Mouse (Mus musculus) liver, embryonic 14.5 days (tissue): ENCODE results near the gene Ly9. TPM values are rescaled to one million over a fixed set of nuclear protein-coding genes. Genes with fewer than 3 reads are reported as not detected.

Experiments used
- ATAC-seq: fragments of 200-750 bp; cut with Nextera tagmentation; 2 replicates; pipeline ENCODE4 v1.8.0; 2017; ENCODE audit warnings: moderate number of reproducible peaks, mild to moderate bottlenecking, moderate library complexity; ENCODE audit not compliant: insufficient read depth
- DNase-seq, 3 experiments: peaks; one replicate each; pipeline ENCODE4 v3.0.0-alpha.2; 2012 to 2013; ENCODE audit warnings: low read depth in 3 of 3, low spot score in 3 of 3
- H3K27ac ChIP-seq: fragments of 300-500 bp; sonication (generic); 2 replicates; pipeline ENCODE4 v1.5.1; 2014; ENCODE audit warnings: moderate library complexity, mild to moderate bottlenecking, control low read depth, inconsistent platforms
- H3K27me3 ChIP-seq: fragments of 300-500 bp; sonication (generic); 2 replicates; pipeline ENCODE4 v1.6.1; 2014; ENCODE audit warnings: mild to moderate bottlenecking, low read length, moderate library complexity; ENCODE audit not compliant: control insufficient read depth, insufficient read depth
- H3K36me3 ChIP-seq: fragments of 300-500 bp; sonication (generic); replicated peaks from 2 replicates; pipeline ENCODE4 v1.6.1; 2014; ENCODE audit warnings: low read depth; ENCODE audit not compliant: control insufficient read depth, insufficient read depth
- H3K4me1 ChIP-seq, 2 experiments: fragments of 200-500 bp in 1 of 2; fragments of 300-500 bp in 1 of 2; sonication (generic) in 1 of 2; replicated peaks; 2 replicates each; pipeline ENCODE4 v1.6.1; 2012 to 2014; ENCODE audit warnings: antibody characterized with exemption in 1 of 2, inconsistent platforms in 1 of 2, low read length in 1 of 2; ENCODE audit not compliant: control insufficient read depth in 2 of 2, insufficient read depth in 2 of 2
- H3K4me2 ChIP-seq: fragments of 300-500 bp; sonication (generic); 2 replicates; pipeline ENCODE4 v1.6.1; 2014; ENCODE audit warnings: low read depth, mild to moderate bottlenecking, control low read depth, moderate library complexity
- H3K4me3 ChIP-seq, 2 experiments: fragments of 200-500 bp in 1 of 2; fragments of 300-500 bp in 1 of 2; sonication (generic) in 1 of 2; 2 replicates each; pipeline ENCODE4 v1.5.1; 2012 to 2014; ENCODE audit warnings: low read depth in 2 of 2, low read length in 2 of 2, mild to moderate bottlenecking in 2 of 2, control low read depth in 1 of 2, inconsistent platforms in 1 of 2, moderate library complexity in 1 of 2; ENCODE audit not compliant: insufficient read depth in 1 of 2
- H3K9ac ChIP-seq: fragments of 300-500 bp; sonication (generic); replicated peaks from 2 replicates; pipeline ENCODE4 v1.6.1; 2014; ENCODE audit warnings: mild to moderate bottlenecking, control low read depth, moderate library complexity
- H3K9me3 ChIP-seq: fragments of 300-500 bp; sonication (generic); 2 replicates; pipeline ENCODE4 v1.6.1; 2016; ENCODE audit warnings: low read length, mixed read lengths; ENCODE audit not compliant: control insufficient read depth
- CTCF ChIP-seq: IDR thresholded peaks from 2 replicates; pipeline ENCODE4 v1.5.1; 2016; ENCODE audit warnings: antibody characterized with exemption, low read depth, control low read depth
- EP300 ChIP-seq: IDR thresholded peaks from 2 replicates; pipeline ENCODE4 v1.6.1; 2016; ENCODE audit warnings: antibody characterized with exemption, low read depth
- WGBS: fragments of 180-500 bp; shearing (Covaris S2); extraction: QIAGEN DNeasy Blood & Tissue Kit; methylation state at CpG from one replicate; pipeline ENCODE4 v1.1.7; 2014; ENCODE audit not compliant: insufficient replicate concordance; 5-methylcytosine and 5-hydroxymethylcytosine counted together
- polyA plus RNA-seq, 2 experiments: library from polyadenylated mRNA; depleted of rRNA in 1 of 2; stranded (reverse) in 1 of 2; unstranded in 1 of 2; fragments of >200 nt; fragmentation: Nextera tagmentation in 1 of 2; extraction: Ambion mirVana in 1 of 2; gene quantifications; 2 replicates each; pipeline versions ENCODE4 v1.2.1 to v1.2.3; 2012 to 2014

Ly9 gene
- polyA plus RNA-seq, 2 experiments: 0.18 to 1.2 TPM

- no peaks in the 10 kb centered on the region for H3K27me3 ChIP-seq
- peak; percentile 35; the same call in 1 of the 2 replicates for TF ChIP-seq CTCF
- TF ChIP-seq EP300: no peak
- H3K9ac ChIP-seq: no peak overlapping the region
- H3K4me1 ChIP-seq: no peaks in the 10 kb centered on the region
- H3K4me2 ChIP-seq: no peak overlapping the region
- ATAC-seq: no peak
- no peak overlapping the region for H3K27ac ChIP-seq
- 27% methylated on average over 1 of the region's 1 CpGs for WGBS
- H3K4me3 ChIP-seq: no peak overlapping the region
- H3K9me3 ChIP-seq: no peaks in the 10 kb centered on the region
- no peaks in the 10 kb centered on the region for H3K36me3 ChIP-seq
- DNase-seq: no peak
Measured at GRCm38 (mm10) chr1:171610781-171611180, 3.6 kb upstream of the Ly9 start.

GRCm38 (mm10) chr1:171610026-171610425 lies 2.8 kb upstream of the Ly9 start:
- H3K27ac ChIP-seq: no peak overlapping the region
- H3K4me2 ChIP-seq: no peak overlapping the region
- TF ChIP-seq EP300 (no peak), CTCF (peak; percentile 72)
- H3K4me1 ChIP-seq: no peaks in the 10 kb centered on the region
- H3K9ac ChIP-seq: no peak overlapping the region
- no peaks in the 10 kb centered on the region for H3K36me3 ChIP-seq
- H3K4me3 ChIP-seq: no peak overlapping the region
- H3K27me3 ChIP-seq: no peaks in the 10 kb centered on the region
- WGBS: 60% methylated on average over 2 of the region's 2 CpGs
- H3K9me3 ChIP-seq: no peaks in the 10 kb centered on the region
- no peak for DNase-seq
- ATAC-seq: no peak

GRCm38 (mm10) chr1:171606656-171607055 lies 554 bp downstream of the Ly9 start:
- ATAC-seq (no peak), DNase-seq (no peak)
- Histone ChIP-seq H3K27ac (no peak overlapping the region), H3K4me1 (no peaks in the 10 kb centered on the region), H3K4me3 (no peak overlapping the region), H3K27me3 (no peaks in the 10 kb centered on the region), H3K9ac (no peak overlapping the region), H3K9me3 (no peaks in the 10 kb centered on the region), H3K36me3 (no peaks in the 10 kb centered on the region), H3K4me2 (peak overlapping the region; percentile 29; the same call in 1 of the 2 replicates)
- WGBS: 52% methylated on average over 3 of the region's 3 CpGs
- TF ChIP-seq EP300 (no peak), CTCF (no peak)

GRCm38 (mm10) chr1:171604686-171605085 lies 2.5 kb downstream of the Ly9 start:
- no peak for TF ChIP-seq EP300
- TF ChIP-seq CTCF: no peak
- no peak for DNase-seq
- Histone ChIP-seq H3K4me2 (no peak overlapping the region), H3K27me3 (no peaks in the 10 kb centered on the region), H3K27ac (no peak overlapping the region), H3K9ac (no peak overlapping the region), H3K9me3 (no peaks in the 10 kb centered on the region), H3K36me3 (no peaks in the 10 kb centered on the region), H3K4me1 (no peaks in the 10 kb centered on the region), H3K4me3 (no peak overlapping the region)
- 50% methylated on average over 3 of the region's 3 CpGs for WGBS
- ATAC-seq: no peak

- TF ChIP-seq CTCF (no peak), EP300 (peak; percentile 67)
- DNase-seq: peak in 2 of 3 experiments; percentile 14 to 50
- H3K27me3 ChIP-seq: no peaks in the 10 kb centered on the region
- no peak overlapping the region for H3K4me2 ChIP-seq
- H3K9ac ChIP-seq: no peak overlapping the region
- no peak overlapping the region for H3K27ac ChIP-seq
- ATAC-seq: peak; percentile 84
- H3K4me3 ChIP-seq: no peak overlapping the region
- H3K9me3 ChIP-seq: no peaks in the 10 kb centered on the region
- H3K36me3 ChIP-seq: no peaks in the 10 kb centered on the region
- 10% methylated on average over 2 of the region's 2 CpGs for WGBS
- peaks cover 2 to 8% of the 10 kb centered on the region in 2 experiments; a peak in 2 of 4 replicates for H3K4me1 ChIP-seq
Measured at GRCm38 (mm10) chr1:171584584-171584983, 22.6 kb downstream of the Ly9 start.
